Mouse (Mus musculus) CD4-positive, CD25-positive, alpha-beta regulatory T cell, adult 9 weeks (primary cell): Measurements from ENCODE around the gene Ttc12. TPM values are rescaled to one million over a fixed set of nuclear protein-coding genes. Genes with fewer than 3 reads are reported as not detected.

ENCODE experiments used
- polyA plus RNA-seq: library from polyadenylated mRNA; unstranded; fragments of 100-300 nt; shearing (Covaris generic); gene quantifications from one replicate; pipeline ENCODE4 v1.2.1, GENCODE M21; 2017

The Ttc12 gene
- 0.10 TPM for polyA plus RNA-seq

DNA sequence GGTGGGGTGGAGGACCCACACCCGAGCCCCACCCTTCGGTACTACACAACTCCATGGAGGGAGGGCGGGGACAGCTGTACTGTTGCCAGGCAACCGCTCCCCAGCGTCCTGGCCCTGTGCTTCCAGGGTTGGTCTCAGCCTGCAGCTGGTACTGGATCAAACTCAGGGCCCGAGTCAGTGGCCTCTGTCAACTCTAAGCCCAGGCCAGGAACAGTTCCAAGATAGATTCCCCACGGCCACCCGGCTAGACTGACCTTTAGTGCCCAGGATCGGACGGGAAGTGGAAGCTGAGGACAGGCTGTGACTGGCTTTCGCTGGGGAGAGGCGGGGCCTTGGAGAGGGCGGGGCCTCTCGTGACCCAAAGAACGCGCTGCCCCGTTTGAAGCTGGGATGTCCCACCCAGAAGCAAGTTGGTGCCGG is at the start of gene Ttc12:
Gene Ttc12 (minus strand): TSS at position 334 of the 420 bp plus-strand sequence.

DNA sequence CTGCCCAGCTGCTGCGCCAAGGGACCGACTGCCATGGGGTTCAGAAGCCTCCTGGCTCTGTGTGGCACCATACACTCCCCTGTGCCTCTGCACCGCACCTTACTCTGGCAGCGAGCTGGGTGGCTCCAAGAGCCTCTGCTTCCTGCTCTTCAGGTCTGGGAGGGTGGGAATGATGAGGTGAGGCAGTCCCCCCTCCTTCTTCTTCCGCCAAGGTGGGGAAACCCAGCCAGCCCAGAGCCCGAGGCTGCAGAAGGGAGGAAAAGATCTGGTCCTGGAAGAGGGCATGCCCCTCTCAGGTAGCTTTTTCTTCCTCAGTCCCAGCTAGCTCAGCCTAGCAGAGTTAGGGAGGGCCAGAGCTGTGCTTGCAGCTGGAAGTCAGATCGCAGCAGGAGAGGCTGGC is 59.1 kb downstream of the Ttc12 start, which contains the start of gene Ankk1:
Gene Ankk1 (minus strand): TSS at position 101 of the 400 bp plus-strand sequence.

Other genes starting within 250 kb of the Ttc12 start
- not detected for gene Gm4894, start 235.7 kb downstream of the Ttc12 start, polyA plus RNA-seq
- not detected for gene Drd2, start 145.6 kb downstream of the Ttc12 start, polyA plus RNA-seq
- not detected for gene Ankk1, start 59.2 kb downstream of the Ttc12 start, polyA plus RNA-seq